Mouse (Mus musculus) kidney, postnatal 4 days (tissue): ENCODE data around the gene Rgs13.
"Not testable (repeated sequence)": the region's sequence is repeated elsewhere in the genome, so short reads cannot be mapped to it uniquely, and the experiment has no call there.

Source experiments
- DNase-seq, 2 experiments: peaks; one replicate each; pipeline ENCODE4 v3.0.0; 2021; ENCODE audit warnings: mixed read lengths in 2 of 2

The Rgs13 gene

DNA sequence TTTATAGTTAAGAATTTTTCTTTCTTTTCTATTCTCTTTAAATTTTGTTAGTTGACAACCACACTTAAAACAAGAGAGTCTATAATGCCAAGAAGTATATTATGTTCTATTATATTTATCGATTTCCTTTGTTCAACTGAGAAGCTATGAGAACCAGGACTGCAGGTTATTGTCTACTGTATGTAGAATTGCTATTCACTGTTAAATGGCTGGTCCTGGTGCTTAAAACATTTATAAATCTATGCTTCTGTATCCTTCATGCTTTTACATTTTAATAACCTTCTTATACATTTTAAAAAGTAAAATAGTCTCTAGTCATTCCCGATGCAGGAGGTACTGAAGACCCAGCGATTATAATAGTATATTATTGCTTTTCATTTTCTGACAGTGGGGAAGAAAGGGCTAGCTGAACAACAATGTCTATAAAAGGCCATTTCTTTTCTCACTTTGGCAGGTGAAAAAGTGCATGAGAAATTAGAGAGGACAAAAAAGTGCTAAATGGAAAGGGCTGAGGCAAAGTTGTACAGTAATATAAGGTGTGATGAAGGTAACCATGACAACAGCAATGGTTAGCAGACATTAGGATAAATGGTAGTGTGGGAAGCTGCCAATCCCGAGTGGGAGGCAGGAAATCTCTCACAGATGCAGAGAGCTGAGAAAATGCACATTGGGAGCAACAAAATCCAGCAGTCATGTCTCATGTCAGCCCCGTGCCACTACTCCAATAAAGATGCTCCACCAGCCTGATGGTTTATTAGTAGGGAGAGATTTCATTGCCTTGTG, 25.6 kb downstream of the Rgs13 start:
- DNase-seq = no peak

DNA sequence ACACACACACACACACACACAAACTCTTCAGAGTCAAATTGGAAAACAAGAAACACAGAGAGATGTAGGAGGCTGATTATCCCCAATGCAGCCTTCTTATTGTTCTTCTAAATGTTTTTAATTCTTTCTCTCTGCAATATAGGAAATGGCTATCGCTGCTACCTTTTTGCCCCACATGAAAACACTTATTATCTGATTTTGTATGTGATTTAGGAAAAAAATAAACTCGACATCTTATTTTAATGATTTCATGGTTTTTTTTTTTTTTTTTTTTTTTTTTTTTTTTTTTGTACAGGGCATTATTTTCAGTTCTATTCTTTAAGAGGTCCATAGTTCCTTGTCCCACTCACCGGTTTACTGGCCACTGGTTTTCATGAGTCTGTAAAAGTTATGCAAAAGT, 27.2 kb downstream of the Rgs13 start:
- DNase-seq = no peak

DNA sequence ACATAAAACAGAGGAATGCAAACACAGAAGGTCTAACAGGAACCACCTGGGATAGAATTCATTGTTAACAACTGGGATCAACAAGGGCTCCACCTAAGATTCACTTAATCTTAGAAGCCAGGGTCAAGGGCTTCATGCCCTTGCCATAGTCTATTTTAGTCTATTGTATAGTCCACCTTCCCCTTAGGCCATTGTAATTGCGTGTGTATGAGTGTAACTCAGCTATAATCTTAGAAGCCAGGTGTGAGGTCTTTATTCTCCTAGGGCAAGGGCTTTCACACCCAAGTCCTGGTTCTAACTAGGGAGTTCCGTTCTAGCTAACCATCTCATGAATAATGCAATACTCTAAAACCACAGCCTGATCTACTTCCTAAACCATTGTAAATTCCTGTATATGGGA, 35.8 kb downstream of the Rgs13 start:
- not testable (repeated sequence) for DNase-seq

DNA sequence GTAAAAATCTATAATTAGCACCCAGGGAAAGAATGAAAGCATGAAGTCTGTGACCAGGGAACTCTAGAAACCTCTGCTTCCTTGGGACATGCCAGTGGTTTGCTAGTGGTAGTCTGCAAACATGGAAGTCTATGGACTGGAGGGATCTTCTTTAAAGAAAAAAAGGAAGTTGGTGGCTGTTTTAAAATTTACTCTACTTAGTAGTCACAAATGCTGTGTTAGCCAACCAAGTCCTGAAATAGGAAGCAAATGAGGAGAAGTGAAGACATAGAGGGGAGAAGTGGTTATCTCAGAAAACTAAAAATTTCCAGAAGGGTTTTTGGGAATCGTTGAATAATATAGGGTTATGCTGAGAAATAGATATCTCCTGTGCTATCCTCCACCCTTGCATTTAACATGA, 37.3 kb downstream of the Rgs13 start:
- DNase-seq = no peak

DNA sequence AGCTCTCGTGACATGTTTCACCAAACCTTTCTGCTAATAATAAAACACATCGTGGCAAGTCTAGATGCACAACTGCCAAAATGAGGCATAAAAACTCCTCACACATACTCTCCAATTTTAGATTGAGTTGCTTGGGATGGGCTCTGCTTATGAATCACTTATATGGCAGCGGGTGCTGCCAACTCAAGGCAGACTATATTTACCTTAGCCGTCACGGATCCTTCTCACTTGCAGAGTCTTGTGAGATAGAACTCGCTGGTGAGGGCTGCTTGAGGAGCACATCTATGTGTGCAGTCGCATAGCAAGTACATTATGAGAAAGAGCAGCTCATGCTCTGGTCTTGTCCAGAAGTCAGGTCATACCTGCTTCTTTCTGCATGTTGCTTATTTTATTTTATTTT, 49.2 kb downstream of the Rgs13 start:
- DNase-seq = no peak

DNA sequence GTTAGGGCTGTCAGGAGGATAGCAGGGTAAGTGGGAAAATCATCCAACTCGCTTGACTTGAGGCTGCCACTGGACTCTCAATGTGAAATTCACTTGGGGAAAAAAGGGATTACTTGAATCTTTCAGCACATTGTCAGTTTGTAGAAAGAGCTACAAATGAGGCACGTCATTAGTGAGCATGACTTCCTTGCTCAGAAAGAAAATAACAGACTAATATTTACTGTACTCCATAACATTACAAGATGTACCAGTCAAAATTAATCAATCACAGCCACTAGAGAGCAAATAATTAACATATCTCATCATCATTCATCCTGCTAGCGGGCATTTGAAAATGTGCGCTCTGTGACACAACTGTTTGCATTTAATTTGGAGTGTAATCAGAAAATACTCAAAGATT, 57.1 kb downstream of the Rgs13 start:
- no peak for DNase-seq

DNA sequence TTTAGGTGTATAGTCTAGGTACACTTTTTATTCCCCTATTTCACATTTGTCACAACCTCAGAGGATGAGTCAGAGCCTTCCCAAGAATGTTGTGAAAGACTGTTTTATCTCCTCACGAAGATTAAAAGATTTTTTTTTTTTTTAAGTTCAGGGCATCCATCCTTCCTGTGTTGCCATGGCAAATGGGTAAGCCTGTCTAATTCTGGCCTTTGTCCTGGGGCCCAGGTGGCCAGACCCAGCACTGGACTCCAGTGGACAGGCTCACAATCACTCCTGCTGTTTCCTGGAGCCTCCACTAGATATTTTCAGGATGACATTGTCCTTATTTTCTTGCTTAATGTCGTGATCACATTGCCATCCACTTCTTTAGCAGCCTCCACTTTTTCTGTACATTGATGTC, 57.7 kb downstream of the Rgs13 start:
- no peak for DNase-seq

DNA sequence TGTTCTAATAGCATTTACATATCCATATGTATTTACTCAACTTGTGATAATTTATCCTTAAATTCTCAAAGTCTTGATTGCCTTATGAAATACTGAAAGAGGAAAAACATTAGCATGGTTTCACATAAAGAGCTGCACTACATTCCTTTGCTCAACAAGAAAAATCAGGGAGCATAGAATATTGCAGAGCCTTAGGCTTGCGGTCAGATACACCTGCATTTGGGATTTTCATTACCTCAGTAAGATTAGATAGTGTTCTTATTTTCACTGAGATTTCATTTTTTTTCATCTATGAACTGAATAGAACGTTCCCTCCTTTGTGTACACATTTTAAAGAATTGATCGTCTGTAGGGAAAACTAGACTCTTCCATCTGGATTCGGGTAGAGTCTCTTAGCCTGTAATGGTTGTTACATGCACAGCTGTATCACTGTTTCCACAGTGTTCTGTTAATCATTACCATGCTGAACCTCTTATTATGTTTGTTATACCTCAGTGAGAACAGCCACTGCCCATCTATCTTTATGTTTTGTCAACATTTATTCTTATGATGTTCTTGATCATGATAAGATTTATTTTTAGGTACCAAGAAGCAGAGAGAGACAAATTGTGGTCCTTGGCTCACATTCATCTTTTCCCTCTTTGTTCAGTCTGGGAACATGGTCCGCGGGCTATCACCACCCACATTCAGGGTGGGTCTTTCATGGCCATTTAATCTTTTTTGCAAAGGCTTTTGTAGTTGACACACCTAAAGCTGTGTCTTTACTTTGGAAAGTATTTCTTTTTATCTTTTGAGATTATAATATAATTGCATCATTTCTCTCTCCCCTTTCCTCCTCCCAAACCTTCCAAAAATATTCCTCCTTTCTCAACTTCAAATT, 61.1 kb downstream of the Rgs13 start:
- no peak for DNase-seq

DNA sequence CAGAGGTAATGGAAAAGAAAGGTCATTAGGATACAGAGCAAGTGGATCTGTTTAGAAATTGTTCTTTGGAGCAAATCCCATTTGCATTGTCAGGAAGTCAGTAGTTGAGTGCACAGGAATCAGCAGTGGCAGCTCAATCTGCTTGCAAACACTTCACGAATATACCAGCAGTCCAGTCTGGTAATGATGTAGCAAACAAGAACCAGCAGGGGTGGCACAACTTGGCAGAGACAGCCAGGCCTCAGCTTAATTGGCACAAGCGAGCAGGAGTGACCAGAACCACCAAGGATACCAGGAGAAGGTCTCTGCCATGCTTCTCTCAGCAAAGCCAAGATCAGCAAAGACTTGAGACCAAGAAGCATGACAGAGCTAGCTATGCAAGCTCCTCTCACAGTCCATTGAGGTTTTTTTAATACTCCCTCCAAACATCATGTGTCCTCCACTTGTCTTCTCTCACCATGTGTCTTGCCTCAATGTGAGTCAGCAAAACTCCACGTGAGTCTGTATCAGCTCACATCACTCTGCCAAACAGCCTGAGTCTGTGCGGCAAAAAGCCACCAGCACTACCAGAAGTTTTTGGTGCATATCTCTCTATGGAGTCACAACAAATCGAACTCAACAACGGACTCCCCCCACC, 63.6 kb downstream of the Rgs13 start:
- no peak for DNase-seq

DNA sequence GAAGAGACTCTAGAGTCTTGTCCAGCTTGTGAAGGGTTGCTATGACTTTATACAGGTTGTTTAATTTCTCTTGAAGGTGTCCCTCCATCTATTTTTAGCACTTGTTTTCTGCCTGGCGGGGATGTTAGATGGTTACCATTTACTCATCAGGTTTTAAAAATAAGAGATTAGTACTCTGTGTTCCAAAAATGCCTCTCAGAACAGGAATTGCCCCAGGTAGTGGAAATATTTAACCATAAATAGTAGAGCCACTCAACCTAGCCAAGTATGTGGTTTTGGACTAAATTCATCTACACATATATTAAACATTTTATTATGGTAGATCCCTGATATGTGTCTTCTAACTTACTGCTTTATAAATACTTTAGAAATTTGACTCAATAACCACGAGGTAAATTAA, 64.2 kb downstream of the Rgs13 start:
- DNase-seq = no peak

DNA sequence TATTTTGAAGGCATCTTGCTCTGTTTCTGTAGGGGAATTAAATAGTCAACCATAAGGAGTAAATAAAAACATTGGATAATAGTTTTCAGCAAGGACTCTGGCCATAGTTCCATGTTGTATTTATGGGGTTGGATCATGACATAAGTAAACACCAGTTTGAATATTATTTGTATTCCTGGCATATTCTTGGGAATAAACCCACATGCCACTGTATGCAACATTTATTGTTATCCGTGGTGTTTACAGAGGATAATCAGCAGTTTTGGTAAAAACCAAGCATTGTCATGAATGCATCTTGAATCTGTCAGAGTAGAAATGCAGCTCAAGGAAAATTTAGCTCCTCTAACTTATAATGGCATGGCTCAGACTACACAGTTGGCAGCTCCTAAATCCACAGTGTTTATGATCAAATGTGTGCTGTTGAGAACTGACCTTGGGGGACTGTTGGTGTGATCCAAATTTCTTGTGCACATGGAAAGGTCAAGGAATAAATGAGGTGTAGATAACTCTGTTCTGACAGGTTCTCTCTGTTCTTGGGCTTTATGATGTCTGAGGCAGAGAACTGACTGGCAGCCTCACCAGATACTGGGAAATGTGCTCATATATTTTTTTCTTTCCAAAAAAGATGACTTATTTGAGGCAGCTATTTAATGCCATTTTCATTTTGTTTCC, 78.4 kb downstream of the Rgs13 start:
- DNase-seq = no peak

DNA sequence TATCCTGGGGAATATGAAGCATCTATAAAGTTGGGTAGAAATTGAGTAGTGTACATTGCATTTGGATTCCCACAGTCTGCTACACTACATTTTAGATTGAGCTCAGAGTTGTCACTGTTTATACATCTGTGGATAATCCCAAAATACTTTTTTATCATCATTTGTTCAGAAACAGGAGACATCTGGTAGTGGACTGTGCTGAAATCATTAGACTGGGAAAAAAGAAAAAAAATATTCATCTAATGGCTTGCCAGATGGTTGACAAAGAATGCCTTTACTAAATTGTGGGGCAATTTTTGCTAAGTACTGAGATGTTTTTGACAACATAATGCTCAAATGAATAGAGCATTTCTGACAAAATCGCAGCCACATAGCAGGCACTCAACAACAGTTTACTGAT, 86.8 kb downstream of the Rgs13 start:
- no peak for DNase-seq
